Mouse (Mus musculus) cerebellum, adult 8-10 months (tissue): ENCODE measurements around the gene Mapkapk5.

Experiments used
- DNase-seq: peaks from one replicate; pipeline ENCODE4 v3.0.0; 2022

The Mapkapk5 gene

DNA sequence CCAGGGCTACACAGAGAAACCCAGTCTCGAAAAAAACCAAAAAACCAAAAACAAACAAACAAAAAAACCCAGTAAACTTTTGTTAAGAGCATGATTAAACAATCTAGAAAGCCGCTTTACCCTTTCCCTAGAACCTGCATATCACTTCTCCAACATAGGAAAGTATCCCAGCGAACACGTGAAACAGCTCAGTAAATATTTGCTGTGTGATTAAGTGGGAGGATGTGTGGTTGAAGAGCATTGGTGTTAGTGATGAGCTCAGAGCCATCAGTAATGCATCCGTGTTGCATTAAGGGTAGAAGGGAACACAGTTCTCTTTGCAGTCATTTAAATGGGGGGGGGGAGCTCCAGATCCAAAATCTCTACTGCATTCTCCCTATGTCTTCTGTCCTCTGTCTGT lies 60.9 kb downstream of the Mapkapk5 start:
- DNase-seq: no peak

DNA sequence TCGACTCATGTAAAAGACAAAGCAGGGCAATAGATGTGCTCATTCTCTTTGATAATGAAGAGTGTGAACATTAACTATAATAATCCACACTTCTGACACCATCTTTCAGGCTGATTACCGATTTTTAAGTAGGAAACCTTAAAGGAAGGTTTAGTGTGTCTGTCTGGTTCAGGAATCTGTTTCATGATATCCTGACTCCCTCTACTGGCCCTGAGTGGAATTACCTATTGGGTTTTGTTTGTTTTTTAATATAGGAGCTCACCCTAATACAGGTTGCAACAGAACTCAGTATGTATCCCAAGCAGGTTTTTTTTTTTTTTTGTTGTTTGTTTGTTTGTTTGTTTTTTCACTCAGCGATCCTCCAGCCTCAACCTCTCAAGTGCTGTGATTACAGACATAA lies 68.0 kb downstream of the Mapkapk5 start:
- DNase-seq: peak; percentile 48

DNA sequence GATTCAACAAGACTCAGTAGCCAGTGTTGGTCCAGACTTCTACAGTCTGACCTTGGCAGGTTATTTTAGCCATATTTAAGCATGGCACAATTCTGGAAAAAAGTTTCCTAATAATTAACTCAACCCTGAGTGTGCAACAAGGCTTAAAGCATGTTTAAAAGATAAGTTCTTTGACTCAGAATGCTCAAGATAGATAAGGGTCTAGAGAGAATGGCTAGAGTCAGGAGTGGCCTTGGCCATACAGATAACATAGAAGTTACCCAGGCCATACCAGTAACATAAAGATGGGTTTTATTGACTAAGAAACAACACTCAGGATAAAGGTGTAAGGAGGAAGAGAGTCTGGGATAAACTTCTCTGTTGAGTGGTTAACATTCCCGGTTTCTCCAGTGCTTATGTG lies 69.7 kb downstream of the Mapkapk5 start:
- no peak for DNase-seq
